Mouse (Mus musculus) liver, embryonic 16.5 days (tissue): ENCODE data around the gene Efr3b. TPM values are rescaled to one million over a fixed set of nuclear protein-coding genes. Genes with fewer than 3 reads are reported as not detected.
A peak's percentile ranks its signal among the peaks of the same experiment; 100 is the strongest.
"Not testable (repeated sequence)": the region's sequence is repeated elsewhere in the genome, so short reads cannot be mapped to it uniquely, and the experiment has no call there.

Experiments used
- ATAC-seq: fragments of 200-750 bp; cut with Nextera tagmentation; 2 replicates; pipeline ENCODE4 v1.8.0; 2017; ENCODE audit warnings: low read depth, mild to moderate bottlenecking, moderate number of reproducible peaks, moderate library complexity
- H3K27ac ChIP-seq: fragments of 300-500 bp; sonication (generic); 2 replicates; pipeline ENCODE4 v1.5.1; 2014; ENCODE audit warnings: mild to moderate bottlenecking, low read length
- H3K27me3 ChIP-seq: fragments of 300-500 bp; sonication (generic); 2 replicates; pipeline ENCODE4 v1.6.1; 2014; ENCODE audit warnings: low read depth, low read length, mixed read lengths; ENCODE audit not compliant: control insufficient read depth, insufficient read depth
- H3K36me3 ChIP-seq: fragments of 300-500 bp; sonication (generic); 2 replicates; pipeline ENCODE4 v1.6.1; 2014; ENCODE audit warnings: mild to moderate bottlenecking; ENCODE audit not compliant: control insufficient read depth, insufficient read depth
- H3K4me1 ChIP-seq: fragments of 300-500 bp; sonication (generic); 2 replicates; pipeline ENCODE4 v1.6.1; 2014; ENCODE audit warnings: low read depth, low read length, mixed read lengths; ENCODE audit not compliant: control insufficient read depth
- H3K4me2 ChIP-seq: fragments of 300-500 bp; sonication (generic); 2 replicates; pipeline ENCODE4 v1.6.1; 2014; ENCODE audit warnings: low read depth, low read length, mixed read lengths
- H3K4me3 ChIP-seq: fragments of 300-500 bp; sonication (generic); 2 replicates; pipeline ENCODE4 v1.5.1; 2014; ENCODE audit warnings: low read depth, mild to moderate bottlenecking, low read length
- H3K9ac ChIP-seq: fragments of 300-500 bp; sonication (generic); 2 replicates; pipeline ENCODE4 v1.6.1; 2014; ENCODE audit warnings: low read depth, low read length
- H3K9me3 ChIP-seq: fragments of 300-500 bp; sonication (generic); replicated peaks from 2 replicates; pipeline ENCODE4 v1.6.1; 2016; ENCODE audit warnings: low read length; ENCODE audit not compliant: control insufficient read depth
- WGBS: fragments of 180-500 bp; shearing (Covaris S2); extraction: QIAGEN DNeasy Blood & Tissue Kit; methylation state at CpG from one replicate; pipeline ENCODE4 v1.1.7; 2014; ENCODE audit not compliant: insufficient replicate concordance; 5-methylcytosine and 5-hydroxymethylcytosine counted together
- polyA plus RNA-seq: library from polyadenylated mRNA; unstranded; fragments of >200 nt; fragmentation: Nextera tagmentation; extraction: Ambion mirVana; gene quantifications from 2 replicates; pipeline ENCODE4 v1.2.1, GENCODE M21; 2015

Efr3b gene
- polyA plus RNA-seq, 1 experiment from 2014 or later: 0.08 TPM

DNA sequence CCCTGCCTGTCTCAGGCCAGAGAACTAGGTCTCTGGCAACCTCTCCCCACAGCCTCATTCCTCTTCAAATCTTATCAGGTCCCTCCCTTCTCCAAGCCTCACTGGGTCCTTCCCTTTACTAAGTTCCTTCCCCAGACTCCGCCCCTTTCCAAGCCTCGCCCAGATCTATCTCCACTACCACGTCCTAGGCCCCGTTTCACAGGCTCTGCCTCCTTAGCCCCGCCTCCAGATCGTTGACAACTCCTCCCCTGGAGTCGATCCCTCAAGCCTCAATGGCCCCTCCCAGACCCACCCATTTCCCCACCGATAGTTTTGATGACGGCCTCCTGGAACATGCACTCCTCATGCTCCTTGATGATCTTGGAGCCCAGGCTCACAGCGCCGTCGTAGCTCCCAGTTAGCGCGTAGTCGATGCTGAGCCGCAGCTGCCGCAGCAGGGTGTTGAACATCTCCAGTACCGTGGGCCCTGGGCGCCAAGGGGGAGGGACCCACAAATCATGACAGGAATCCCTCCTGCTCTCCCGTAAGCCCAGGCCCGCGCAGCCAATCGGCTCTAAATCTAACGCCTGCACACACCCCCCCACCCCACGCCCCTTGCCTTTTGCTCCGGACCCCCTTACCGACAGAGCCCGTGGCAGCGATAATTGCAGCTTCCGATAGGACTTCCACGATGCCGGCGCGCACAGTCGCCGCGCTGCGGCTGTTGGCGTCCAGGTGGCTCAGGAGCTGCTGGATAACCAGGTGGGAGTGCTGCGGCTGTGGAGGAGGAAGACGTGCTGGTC lies 57.2 kb downstream of the Efr3b start:
- Histone ChIP-seq H3K27me3 (peaks cover 9% of the 10 kb centered on the region), H3K4me2 (peak overlapping the region; percentile 66), H3K4me1 (peaks cover 5% of the 10 kb centered on the region), H3K4me3 (peak overlapping the region; percentile 46), H3K9ac (0 out of 2 replicates have a peak overlapping the region, but pooled peaks have one; percentile 34), H3K27ac (no peak overlapping the region), H3K9me3 (no peaks in the 10 kb centered on the region), H3K36me3 (no peaks in the 10 kb centered on the region)
- peak; percentile 88 for ATAC-seq
- WGBS: under 1% methylated on average over 41 of the region's 41 CpGs

GRCm38 (mm10) chr12:3980991-3981349 lies 57.7 kb downstream of the Efr3b start:
- H3K9me3 ChIP-seq: no peaks in the 10 kb centered on the region
- peaks cover 9% of the 10 kb centered on the region for H3K27me3 ChIP-seq
- H3K4me2 ChIP-seq: peak overlapping the region; percentile 66
- H3K4me3 ChIP-seq: no peak overlapping the region
- no peaks in the 10 kb centered on the region for H3K36me3 ChIP-seq
- ATAC-seq: no peak
- H3K27ac ChIP-seq: no peak overlapping the region
- no peak overlapping the region for H3K9ac ChIP-seq
- WGBS: 53% methylated on average over 1 of the region's 1 CpGs
- peaks cover 5% of the 10 kb centered on the region for H3K4me1 ChIP-seq

DNA sequence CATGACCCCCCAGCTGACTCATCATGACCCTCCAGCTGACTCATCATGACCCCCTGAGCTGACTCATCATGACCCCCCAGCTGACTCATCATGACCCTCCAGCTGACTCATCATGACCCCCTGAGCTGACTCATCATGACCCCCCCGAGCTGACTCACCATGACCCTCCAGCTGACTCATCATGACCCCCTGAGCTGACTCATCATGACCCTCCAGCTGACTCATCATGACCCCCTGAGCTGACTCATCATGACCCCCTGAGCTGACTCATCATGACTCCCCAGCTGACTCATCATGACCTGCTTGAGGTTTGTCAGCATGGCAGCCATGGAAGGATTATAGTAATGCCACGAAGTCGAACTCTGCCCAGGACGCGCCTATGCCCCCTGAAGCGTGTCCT lies 65.5 kb downstream of the Efr3b start:
- ATAC-seq, H3K4me1 ChIP-seq, H3K27ac ChIP-seq, H3K36me3 ChIP-seq, H3K9me3 ChIP-seq, H3K27me3 ChIP-seq, H3K4me2 ChIP-seq, H3K4me3 ChIP-seq, H3K9ac ChIP-seq: not testable (repeated sequence)
- 81% methylated on average over 6 of the region's 6 CpGs for WGBS

DNA sequence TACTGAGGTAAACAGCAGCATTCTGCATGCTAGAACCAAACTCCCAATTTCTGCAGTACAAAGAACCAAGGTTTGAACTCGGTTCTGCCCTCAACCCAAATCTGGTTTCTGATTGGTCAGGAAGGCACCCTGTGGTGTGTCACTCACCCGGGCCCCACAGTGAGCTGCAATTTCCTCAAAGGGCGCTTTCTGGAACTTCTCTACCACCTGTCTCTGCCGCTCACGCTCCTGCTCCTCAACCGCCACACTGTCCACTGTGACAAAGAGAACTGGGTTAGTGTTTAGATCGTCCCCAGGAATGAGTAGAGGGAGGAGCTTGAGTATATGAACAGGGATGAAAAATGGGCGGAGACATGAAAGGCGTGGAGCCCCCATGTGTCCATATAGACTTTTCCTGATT lies 70.3 kb downstream of the Efr3b start:
- no peak overlapping the region for H3K27ac ChIP-seq
- H3K4me1 ChIP-seq: no peaks in the 10 kb centered on the region

GRCm38 (mm10) chr12:3967196-3967595 lies 71.5 kb downstream of the Efr3b start:
- no peaks in the 10 kb centered on the region for H3K36me3 ChIP-seq
- ATAC-seq: no peak
- no peaks in the 10 kb centered on the region for H3K4me1 ChIP-seq
- H3K9ac ChIP-seq: no peak overlapping the region
- H3K4me3 ChIP-seq: no peak overlapping the region
- WGBS: 71% methylated on average over 4 of the region's 4 CpGs
- H3K9me3 ChIP-seq: no peaks in the 10 kb centered on the region
- H3K4me2 ChIP-seq: no peak overlapping the region
- H3K27me3 ChIP-seq: no peaks in the 10 kb centered on the region
- H3K27ac ChIP-seq: no peak overlapping the region

More for the DNA sequence above, 70.3 kb downstream of the Efr3b start:
- Histone ChIP-seq H3K4me3 (no peak overlapping the region), H3K27me3 (no peaks in the 10 kb centered on the region), H3K4me2 (no peak overlapping the region), H3K9ac (no peak overlapping the region), H3K9me3 (no peaks in the 10 kb centered on the region), H3K36me3 (no peaks in the 10 kb centered on the region)
- WGBS: 52% methylated on average over 9 of the region's 9 CpGs
- no peak for ATAC-seq

- Histone ChIP-seq H3K9me3 (no peaks in the 10 kb centered on the region), H3K36me3 (no peaks in the 10 kb centered on the region), H3K27me3 (no peaks in the 10 kb centered on the region), H3K4me2 (peak overlapping the region; percentile 75), H3K4me1 (no peaks in the 10 kb centered on the region; the same call in 1 of the 2 replicates), H3K9ac (no peak overlapping the region), H3K27ac (no peak overlapping the region), H3K4me3 (peak overlapping the region; percentile 60)
- WGBS: 48% methylated on average over 4 of the region's 4 CpGs
- no peak for ATAC-seq
Measured at GRCm38 (mm10) chr12:3960553-3960952, 78.2 kb downstream of the Efr3b start.

DNA sequence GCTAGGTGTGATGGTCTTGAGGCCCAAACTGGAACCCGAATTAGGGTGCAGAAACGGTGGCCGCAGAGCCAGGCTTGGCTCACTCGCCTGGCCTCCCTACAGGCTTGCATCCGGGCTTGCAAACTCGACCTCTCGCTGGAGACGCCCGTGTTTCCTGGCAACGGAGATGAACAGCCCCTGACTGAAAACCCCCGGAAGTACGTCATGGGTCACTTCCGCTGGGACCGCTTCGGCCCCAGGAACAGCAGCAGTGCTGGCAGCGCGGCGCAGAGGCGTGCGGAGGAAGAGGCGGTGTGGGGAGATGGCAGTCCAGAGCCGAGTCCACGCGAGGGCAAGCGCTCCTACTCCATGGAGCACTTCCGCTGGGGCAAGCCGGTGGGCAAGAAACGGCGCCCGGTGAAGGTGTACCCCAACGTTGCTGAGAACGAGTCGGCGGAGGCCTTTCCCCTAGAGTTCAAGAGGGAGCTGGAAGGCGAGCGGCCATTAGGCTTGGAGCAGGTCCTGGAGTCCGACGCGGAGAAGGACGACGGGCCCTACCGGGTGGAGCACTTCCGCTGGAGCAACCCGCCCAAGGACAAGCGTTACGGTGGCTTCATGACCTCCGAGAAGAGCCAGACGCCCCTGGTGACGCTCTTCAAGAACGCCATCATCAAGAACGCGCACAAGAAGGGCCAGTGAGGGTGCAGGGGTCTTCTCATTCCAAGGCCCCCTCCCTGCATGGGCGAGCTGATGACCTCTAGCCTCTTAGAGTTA lies 78.7 kb downstream of the Efr3b start:
- Histone ChIP-seq H3K36me3 (no peaks in the 10 kb centered on the region), H3K4me2 (peak overlapping the region; percentile 75), H3K27ac (no peak overlapping the region), H3K27me3 (peaks cover 2% of the 10 kb centered on the region), H3K4me1 (no peaks in the 10 kb centered on the region; the same call in 1 of the 2 replicates), H3K9me3 (no peaks in the 10 kb centered on the region), H3K4me3 (peak overlapping the region; percentile 60), H3K9ac (peak overlapping the region; percentile 51)
- WGBS: 2% methylated on average over 52 of the region's 53 CpGs
- peak; percentile 72 for ATAC-seq

GRCm38 (mm10) chr12:3956351-3956750 lies 82.4 kb downstream of the Efr3b start:
- Histone ChIP-seq H3K36me3 (no peaks in the 10 kb centered on the region), H3K9ac (no peak overlapping the region), H3K27me3 (peaks cover 5% of the 10 kb centered on the region), H3K4me2 (no peak overlapping the region), H3K9me3 (no peaks in the 10 kb centered on the region), H3K4me1 (no peaks in the 10 kb centered on the region; the same call in 1 of the 2 replicates), H3K27ac (no peak overlapping the region), H3K4me3 (no peak overlapping the region)
- 8% methylated on average over 3 of the region's 3 CpGs for WGBS
- no peak for ATAC-seq

- 23% methylated on average over 10 of the region's 10 CpGs for WGBS
- no peak for ATAC-seq
Measured at GRCm38 (mm10) chr12:3955371-3955770, 83.3 kb downstream of the Efr3b start.

More at GRCm38 (mm10) chr12:3955371-3955770, 83.3 kb downstream of the Efr3b start:
- Histone ChIP-seq H3K4me3 (no peak overlapping the region), H3K36me3 (no peaks in the 10 kb centered on the region), H3K27me3 (peaks cover 5% of the 10 kb centered on the region), H3K27ac (no peak overlapping the region), H3K9me3 (no peaks in the 10 kb centered on the region), H3K9ac (no peak overlapping the region), H3K4me2 (no peak overlapping the region), H3K4me1 (no peaks in the 10 kb centered on the region; the same call in 1 of the 2 replicates)
